Mouse (Mus musculus): ENCODE data around the gene Gm21616. TPM values are rescaled to one million over a fixed set of nuclear protein-coding genes. Genes with fewer than 3 reads are reported as not detected.
"Not testable (repeated sequence)": the region's sequence is repeated elsewhere in the genome, so short reads cannot be mapped to it uniquely, and the experiment has no call there.

The Gm21616 gene
- not detected in 2 replicates for polyA plus RNA-seq (2015; fragmentation: Nextera tagmentation; extraction: Ambion mirVana)

DNA sequence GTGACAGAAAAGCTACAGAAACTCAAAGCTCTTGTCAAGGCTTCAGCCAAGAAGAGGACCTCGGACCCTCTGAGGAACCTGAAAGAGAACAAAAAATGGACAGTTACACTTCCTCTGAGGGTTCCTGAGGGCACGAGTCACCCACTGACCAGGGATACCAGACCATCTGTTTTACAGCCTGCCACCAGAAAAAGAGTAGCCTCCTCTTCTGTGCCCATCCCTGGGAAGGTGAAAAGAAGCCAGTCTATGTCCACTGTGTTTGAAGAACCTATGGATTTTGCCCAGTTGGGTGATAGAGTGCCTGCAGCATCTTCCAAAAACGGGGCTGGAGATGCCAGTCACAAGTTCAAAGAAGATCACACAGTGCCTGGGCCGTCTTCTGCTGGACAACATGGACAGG is at the start of gene Gm21616:
Gene Gm21616 (plus strand): TSS at position 301 of the 400 bp plus-strand sequence.
- WGBS: no CpG with 5 or more reads among the region's 4 CpGs
- H3K9ac ChIP-seq; H3K4me3 ChIP-seq; H3K4me2 ChIP-seq (replicated peaks); H3K36me3 ChIP-seq; H3K27ac ChIP-seq; H3K27me3 ChIP-seq; ATAC-seq (ENCODE audit: low FRiP score, low read depth); H3K9me3 ChIP-seq; H3K4me1 ChIP-seq: not testable (repeated sequence)

All from limb, embryonic 13.5 days (tissue).